Mouse (Mus musculus) ovary, adult 2 months (tissue): ENCODE results near the gene Gm6164. TPM values are rescaled to one million over a fixed set of nuclear protein-coding genes. Genes with fewer than 3 reads are reported as not detected.

Source experiments
- polyA plus RNA-seq: library from polyadenylated mRNA; depleted of rRNA; stranded (reverse); fragments of >200 nt; gene quantifications from 2 replicates; pipeline ENCODE4 v1.2.3, GENCODE M21; 2012; rRNA removed

Gm6164 gene
- not detected in 2 replicates for polyA plus RNA-seq

GRCm38 (mm10) chr7:20205507-20205906 is at the start of gene Gm6164:
Gene Gm6164 (minus strand): TSS chr7:20205607.

DNA sequence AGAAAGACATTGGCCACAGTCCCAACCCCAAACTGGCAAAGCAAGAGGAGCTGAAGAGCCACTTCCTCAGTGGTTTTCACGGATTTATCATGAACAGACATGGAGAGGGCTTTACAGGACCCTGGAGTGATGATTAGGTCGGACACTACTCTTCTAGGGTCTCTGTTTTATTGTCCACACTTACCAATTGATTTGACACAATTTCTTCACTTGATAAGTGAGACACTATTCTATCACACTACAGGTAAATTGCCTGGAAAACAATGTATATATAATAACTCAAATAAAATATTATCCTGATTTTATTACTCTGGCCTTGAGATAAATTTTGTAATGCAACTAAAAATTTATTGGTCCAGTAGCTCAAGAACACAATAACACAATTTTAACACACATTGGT is 28.3 kb upstream of the Gm6164 start, which contains the start of gene Gm4498:
Gene Gm4498, minus strand, starts transcription at position 101 of the 400 bp plus-strand sequence.

DNA sequence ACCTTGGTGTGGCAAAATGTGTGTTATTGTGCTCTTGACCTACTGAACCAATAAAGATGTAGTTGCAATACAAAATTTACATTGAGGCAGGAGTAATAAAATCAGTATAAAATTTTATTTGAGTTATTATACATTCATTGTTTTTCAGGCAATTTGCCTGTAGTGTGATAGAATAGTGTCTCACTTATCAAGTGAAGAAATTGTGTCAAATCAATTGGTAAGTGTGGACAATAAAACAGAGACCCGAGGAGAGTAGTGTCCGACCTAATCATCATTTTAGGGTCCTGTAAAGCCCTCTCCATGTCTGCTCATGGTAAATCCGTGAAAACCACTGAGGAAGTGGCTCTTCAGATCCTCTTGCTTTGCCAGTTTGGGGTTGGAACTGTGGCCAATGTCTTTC is 12.0 kb downstream of the Gm6164 start, which contains the start of gene Vmn1r95:
Gene Vmn1r95, plus strand, starts transcription at position 301 of the 400 bp plus-strand sequence.

DNA sequence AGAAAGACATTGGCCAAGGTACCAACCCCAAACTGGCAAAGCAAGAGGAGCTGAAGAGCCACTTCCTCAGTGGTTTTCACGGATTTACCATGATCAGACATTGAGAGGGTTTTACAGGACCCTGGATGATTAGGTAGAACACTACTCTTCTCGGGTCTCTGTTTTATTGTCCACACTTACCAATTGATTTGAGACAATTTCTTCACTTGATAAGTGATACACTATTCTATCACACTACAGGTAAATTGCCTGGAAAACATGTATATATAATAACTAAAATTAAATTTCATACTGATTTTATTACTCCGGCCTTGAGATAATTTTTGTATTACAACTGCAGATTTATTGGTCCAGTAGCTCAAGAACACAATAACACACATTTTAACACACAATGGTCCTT is 37.1 kb downstream of the Gm6164 start, which contains the start of gene Vmn1r94:
Gene Vmn1r94, minus strand, starts transcription at position 101 of the 400 bp plus-strand sequence.

Other genes starting within 250 kb of the Gm6164 start
- gene Ceacam20, start 240.2 kb downstream of the Gm6164 start, polyA plus RNA-seq = 0.31 and 0.58 TPM in 2 replicates
- gene Nlrp9b, start 214.1 kb downstream of the Gm6164 start, polyA plus RNA-seq = 0.87 and 1.3 TPM in 2 replicates
- gene Vmn1r91, start 105.9 kb downstream of the Gm6164 start, polyA plus RNA-seq = not detected in 2 replicates
- gene Gm16442, start 83.0 kb downstream of the Gm6164 start, polyA plus RNA-seq = not detected in 2 replicates
- not detected in 2 replicates for gene Vmn1r93, start 66.5 kb downstream of the Gm6164 start, polyA plus RNA-seq
- not detected in 2 replicates for gene Vmn1r94, start 37.2 kb downstream of the Gm6164 start, polyA plus RNA-seq
- not detected in 2 replicates for gene Vmn1r95, start 11.9 kb downstream of the Gm6164 start, polyA plus RNA-seq
- gene Gm4498, start 28.2 kb upstream of the Gm6164 start, polyA plus RNA-seq = not detected in 2 replicates
- not detected in 2 replicates for gene Gm5890, start 57.2 kb upstream of the Gm6164 start, polyA plus RNA-seq
- gene Gm4133, start 128.5 kb upstream of the Gm6164 start, polyA plus RNA-seq = not detected in 2 replicates
- gene Gm5728, start 169.8 kb upstream of the Gm6164 start, polyA plus RNA-seq = not detected in 2 replicates
- not detected in 2 replicates for gene Vmn1r100, start 212.3 kb upstream of the Gm6164 start, polyA plus RNA-seq
- gene Vmn1r101, start 237.0 kb upstream of the Gm6164 start, polyA plus RNA-seq = not detected in 2 replicates